Mouse (Mus musculus) liver, adult (tissue): ENCODE data around the gene Izumo4.
A peak's percentile ranks its signal among the peaks of the same experiment; 100 is the strongest.

Experiments
- GATA4 ChIP-seq: IDR thresholded peaks from 2 replicates; pipeline ENCODE4 v1.6.1; 2014; ENCODE audit warnings: mild to moderate bottlenecking, low read length; ENCODE audit not compliant: insufficient replicate concordance

The Izumo4 gene

GRCm38 (mm10) chr10:80676198-80676928 is 25.6 kb upstream of the Izumo4 start:
- peak; percentile 65; the same call in 1 of the 2 replicates for TF ChIP-seq GATA4

GRCm38 (mm10) chr10:80677128-80677875 is 24.7 kb upstream of the Izumo4 start:
- TF ChIP-seq GATA4 = no peak

DNA sequence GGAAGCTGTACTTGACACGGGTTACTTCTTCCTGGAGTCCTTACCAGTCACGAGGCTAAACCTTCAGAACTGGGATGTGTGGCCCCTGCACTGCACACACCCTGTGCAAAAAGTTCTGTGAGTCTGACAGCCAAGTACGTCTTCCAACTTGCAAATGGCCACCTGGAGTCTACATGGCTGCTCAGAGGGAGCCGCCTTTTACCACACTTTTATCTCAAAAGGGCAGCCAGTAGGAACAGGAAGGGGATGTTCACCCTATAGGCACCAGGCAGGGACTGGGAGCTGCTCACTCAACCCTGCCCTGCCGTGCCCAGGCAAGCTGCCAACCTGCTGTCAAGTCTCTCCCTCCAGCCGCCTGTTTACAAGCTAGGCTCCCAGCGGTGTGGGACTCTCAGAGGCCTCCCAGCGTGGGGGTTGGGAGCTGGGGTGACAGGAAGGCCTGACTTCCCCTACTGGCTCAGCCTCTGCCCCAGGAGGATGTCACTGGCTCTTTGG is 24.0 kb upstream of the Izumo4 start, which contains the start of gene Mknk2:
TSS of gene Mknk2 (minus strand) at position 171 of the 495 bp plus-strand sequence.
- no peak; the same call in 1 of the 2 replicates for TF ChIP-seq GATA4

- TF ChIP-seq GATA4 = no peak
Measured at GRCm38 (mm10) chr10:80678601-80679377, 23.2 kb upstream of the Izumo4 start.

GRCm38 (mm10) chr10:80679556-80680259 is 22.3 kb upstream of the Izumo4 start:
- TF ChIP-seq GATA4 = no peak

DNA sequence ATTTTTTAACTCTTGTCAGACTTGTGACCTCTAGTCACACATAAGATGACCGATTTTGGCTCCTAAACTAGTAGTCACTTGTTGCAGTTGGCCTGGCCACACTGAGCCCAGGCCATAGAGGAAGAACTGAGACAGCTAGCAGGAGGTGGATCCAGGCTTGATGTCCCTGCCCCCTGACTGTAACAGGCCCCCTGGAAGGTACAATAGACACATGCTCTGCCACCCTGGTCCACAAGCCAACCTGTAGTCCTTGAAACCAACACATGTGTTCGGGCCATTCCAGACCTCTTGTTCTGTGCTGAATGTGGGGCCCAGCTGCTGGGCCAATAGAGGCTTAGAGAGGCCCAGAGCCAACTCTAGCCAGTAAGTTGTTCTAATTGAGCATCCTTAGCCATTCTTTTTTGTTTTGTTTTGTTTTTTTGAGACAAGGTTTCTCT is 21.7 kb upstream of the Izumo4 start:
- TF ChIP-seq GATA4 = no peak

GRCm38 (mm10) chr10:80682003-80682402 is 20.0 kb upstream of the Izumo4 start:
- TF ChIP-seq GATA4 = no peak

GRCm38 (mm10) chr10:80683647-80684046 is 18.3 kb upstream of the Izumo4 start:
- TF ChIP-seq GATA4 = no peak

GRCm38 (mm10) chr10:80684214-80684613 is 17.8 kb upstream of the Izumo4 start:
- TF ChIP-seq GATA4 = no peak

GRCm38 (mm10) chr10:80684984-80685383 is 17.0 kb upstream of the Izumo4 start:
- no peak for TF ChIP-seq GATA4

DNA sequence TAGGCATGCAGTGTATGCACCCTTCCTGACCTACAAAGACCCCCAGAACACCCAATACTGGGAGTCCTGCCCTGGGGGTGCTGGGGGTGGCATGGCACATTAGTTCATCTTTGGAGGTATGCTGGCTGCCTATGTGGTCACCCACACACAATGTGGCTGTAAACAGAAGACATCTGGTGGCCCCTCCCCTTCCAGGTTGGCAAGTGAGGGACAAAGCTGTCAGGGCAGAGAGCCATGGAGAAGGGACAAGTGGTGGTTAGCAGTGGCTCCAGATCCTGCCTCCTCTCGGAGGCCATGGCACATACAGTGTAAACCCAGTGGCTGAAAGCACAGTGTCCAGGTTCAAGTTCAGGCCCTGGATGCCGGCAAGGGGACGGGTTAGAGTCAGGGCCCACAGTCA is 15.4 kb upstream of the Izumo4 start:
- TF ChIP-seq GATA4 = no peak

GRCm38 (mm10) chr10:80687850-80688249 is 14.1 kb upstream of the Izumo4 start:
- no peak for TF ChIP-seq GATA4

GRCm38 (mm10) chr10:80692249-80693165 is 9.5 kb upstream of the Izumo4 start:
- TF ChIP-seq GATA4 = no peak

DNA sequence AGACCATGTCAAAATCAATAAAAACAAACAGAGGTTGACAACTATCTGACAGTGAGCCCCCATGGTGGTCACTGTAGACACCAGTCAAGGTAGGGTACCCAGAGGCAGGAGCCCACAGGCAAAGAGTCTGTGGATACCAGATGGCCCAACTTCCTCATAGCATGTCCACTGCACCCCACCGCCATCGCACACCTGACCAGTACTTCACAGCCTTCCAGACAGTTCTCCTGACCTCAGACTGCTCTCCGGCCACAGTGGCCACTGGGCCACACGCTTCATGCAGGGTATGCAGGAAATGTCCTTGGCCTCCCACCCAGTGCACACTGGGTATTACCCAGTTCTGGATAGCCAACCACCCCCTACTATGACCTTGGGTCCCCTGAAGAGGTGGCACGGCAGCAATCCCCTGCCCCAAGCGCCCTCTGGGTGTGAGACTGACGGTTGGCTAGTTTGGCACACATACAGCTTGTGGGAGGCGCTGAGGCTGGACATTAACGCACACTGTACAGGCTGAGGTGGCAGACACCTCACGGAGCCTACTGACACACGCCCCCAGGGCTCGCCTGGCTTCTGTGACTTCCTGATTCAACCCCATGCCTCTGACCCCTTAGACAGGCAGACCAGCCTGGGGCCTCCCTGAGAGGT is 8.5 kb upstream of the Izumo4 start:
- no peak for TF ChIP-seq GATA4
